Mouse (Mus musculus) small intestine, adult 2 months (tissue): ENCODE measurements around the gene Gpam.

Experiments used
- CTCF ChIP-seq: fragments of 200-500 bp; IDR thresholded peaks from 2 replicates; pipeline ENCODE4 v1.5.1; 2012; ENCODE audit warnings: low read depth, mild to moderate bottlenecking, control low read depth, inconsistent platforms, low read length, moderate library complexity, mixed read lengths; ENCODE audit not compliant: insufficient replicate concordance, insufficient read length; ENCODE audit errors: extremely low read depth
- POLR2A ChIP-seq: fragments of 200-500 bp; IDR thresholded peaks from 2 replicates; pipeline ENCODE4 v1.6.1; 2012; ENCODE audit warnings: low read depth, mild to moderate bottlenecking, control low read depth, inconsistent platforms, low read length, moderate library complexity

DNA sequence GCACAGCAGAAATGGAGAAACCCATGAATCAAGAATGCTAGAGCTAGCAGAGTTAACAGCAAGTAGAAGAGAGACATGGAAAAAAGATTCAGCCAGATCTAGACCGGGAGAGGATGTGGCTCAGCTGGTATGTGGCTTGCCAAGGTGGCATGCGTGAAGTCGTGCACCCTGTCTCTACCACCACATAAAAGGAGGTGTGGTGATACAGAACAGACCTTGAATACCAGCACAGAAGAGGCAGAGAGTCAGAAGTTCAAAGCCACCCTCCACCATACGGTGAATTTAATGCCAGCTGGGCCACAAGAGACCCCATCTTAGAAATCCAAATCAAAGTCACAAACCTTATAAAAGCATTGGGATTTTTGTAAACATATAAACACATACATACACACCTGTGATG lies 25.4 kb downstream of the Gpam start:
- TF ChIP-seq CTCF = no peak
- TF ChIP-seq POLR2A = no peak
